Mouse (Mus musculus) common myeloid progenitor, adult 5-6 weeks (primary cell): Measurements from ENCODE around the gene Srcin1. TPM values are rescaled to one million over a fixed set of nuclear protein-coding genes. Genes with fewer than 3 reads are reported as not detected.

ENCODE experiments used
- ATAC-seq: replicated peaks from 2 replicates; pipeline ENCODE4 v1.8.0; 2016; ENCODE audit warnings: low read depth, mild to moderate bottlenecking, moderate TSS enrichment, inconsistent platforms; ENCODE audit not compliant: poor library complexity, severe bottlenecking
- total RNA-seq: library from RNA; stranded (forward); fragments of 200-1000, 187-1606 nt; gene quantifications from 2 replicates; pipeline ENCODE4 v1.2.3, GENCODE M21; 2017

Gene Srcin1
- total RNA-seq, 1 experiment from 2014 or later = not detected

DNA sequence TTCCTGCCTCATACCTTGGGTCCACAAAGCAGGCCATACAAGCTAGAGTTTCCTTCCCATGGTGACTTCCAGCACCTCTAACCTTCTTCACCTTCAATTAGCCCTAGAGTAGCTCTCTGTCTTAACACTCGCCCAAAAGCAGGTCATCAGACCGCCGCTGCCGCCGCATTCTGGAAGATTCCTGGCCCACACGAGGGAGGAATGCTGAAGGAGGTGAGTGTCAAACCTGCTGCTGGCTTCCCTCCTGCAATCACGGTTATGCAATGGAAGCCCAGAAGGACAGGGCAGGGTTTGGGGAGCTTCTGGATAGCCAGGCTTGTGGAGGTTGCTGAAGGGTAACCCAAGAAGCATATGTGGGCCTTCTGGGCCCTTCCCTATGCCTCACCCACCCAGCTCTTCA lies 8.5 kb upstream of the Srcin1 start:
- ATAC-seq = no peak

DNA sequence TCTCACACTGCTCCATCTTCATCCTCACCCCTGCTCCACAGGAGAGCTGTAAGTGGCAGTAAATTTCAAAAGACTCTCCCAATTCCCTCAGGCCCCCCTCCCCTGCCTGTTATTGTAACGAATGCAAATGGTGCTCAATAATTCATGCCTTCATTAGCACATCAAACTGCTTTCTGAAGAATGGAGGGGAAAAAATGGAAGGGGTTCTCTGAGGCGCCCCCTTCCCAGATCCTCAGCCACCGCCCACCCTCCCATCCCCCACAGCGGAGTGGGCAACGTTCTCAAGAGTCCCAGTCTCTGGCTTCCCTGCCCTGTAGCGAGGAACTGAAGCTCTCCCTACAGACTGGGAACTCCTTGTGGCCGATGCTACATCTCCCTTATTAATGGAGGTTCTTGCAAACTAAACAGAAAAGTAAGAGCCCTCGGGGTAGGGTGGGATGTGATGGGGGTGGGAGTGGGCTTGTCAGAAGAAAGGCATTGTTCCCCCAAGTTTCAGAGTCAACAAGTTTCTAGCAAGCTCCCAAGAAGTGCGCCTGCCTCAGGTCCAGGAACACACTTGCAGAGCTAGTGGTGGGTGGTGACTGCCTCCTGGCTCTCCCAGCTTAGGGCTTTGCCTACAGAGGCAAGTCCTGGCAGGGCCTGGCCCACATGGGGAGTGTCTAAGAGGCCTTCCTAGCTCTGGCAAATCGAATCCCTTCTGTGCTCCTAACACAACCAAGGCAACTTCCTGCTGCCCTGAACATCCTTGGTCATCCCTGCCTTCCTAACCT lies 3.3 kb upstream of the Srcin1 start:
- ATAC-seq = no peak

DNA sequence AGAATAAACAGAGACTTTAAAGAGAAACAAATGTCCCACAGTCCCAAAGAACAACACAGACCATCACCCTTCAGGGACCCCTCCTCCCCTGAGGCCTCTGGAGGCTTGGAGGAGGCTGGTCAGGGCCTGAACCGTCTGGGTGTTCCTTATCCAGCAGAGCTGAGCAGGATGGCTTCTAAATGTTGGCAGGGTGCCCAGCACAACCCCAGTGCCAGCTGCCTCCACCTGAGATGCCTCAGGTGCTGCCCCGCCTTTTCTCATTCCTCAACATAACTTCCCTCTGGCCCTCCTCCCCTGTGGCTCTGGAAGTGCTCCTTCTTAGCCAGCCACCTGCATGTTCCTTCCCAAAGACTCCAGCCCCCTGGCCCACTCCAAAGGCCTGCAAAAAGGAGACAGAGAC lies 2.3 kb upstream of the Srcin1 start:
- ATAC-seq = no peak

DNA sequence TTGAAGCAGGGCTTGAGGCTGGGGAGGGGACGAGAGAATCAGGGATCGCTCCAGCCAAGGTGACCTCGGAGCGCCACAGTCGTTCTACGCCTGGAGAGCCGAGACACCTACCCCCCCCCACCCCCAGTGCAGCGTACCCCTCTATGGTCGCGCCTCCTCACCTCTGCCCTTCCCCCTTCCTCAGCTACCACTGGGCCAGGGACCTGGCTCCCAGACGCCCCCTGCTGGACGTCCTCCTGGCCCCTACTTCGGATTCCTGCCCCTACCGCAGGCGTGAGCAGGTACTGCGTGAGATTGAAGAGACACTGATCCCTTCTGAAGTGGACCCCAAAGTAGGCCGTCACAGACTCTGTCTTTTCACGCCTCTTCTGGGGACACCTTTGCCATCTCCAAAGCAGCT lies 348 bp downstream of the Srcin1 start:
- peak; percentile 81 for ATAC-seq

DNA sequence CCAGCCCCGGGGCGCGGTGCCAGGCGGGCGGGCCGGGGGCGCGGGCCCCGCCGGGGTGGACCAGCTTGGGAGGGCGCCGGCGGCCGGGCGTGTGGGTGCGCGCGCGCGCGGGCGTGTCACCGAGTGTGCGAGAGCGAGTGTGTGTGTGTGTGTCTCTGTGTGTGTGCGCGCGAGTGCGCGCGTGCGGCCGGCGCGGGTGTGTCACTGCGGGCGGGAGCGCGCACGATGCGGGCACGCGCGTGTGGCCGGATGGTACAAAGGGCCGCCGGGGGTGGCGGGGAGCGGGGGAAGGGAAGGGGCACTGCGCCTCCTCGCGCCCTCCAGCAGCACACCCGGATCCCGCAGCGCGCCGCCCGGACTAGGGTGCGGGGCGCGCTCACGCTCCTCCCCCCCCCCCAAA lies 911 bp downstream of the Srcin1 start:
- ATAC-seq = no peak

DNA sequence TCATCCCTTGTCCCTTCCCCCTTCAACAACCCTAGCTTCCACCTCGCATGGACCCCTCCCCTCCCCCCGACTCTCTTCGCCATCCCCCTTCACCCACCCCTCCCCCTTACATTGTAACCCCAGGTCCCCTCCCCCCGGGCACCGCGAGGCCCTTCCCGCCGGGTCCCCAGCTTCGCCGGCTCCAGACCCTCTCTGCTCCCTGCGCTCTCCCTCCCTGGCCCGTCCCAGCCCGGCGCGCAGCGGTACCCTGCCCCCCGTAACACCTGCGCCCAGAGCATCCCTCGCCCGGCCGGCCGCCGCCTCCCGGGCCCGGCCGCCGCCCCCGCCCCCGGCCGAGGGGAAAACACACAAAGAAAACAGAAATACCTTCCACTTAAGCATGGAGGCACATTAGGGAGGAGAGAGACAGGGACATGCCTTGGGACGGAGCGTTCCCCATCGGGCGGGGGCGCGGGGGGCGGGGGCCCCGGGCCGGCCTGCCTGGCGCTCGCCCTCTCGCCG lies 1.4 kb downstream of the Srcin1 start:
- no peak for ATAC-seq

DNA sequence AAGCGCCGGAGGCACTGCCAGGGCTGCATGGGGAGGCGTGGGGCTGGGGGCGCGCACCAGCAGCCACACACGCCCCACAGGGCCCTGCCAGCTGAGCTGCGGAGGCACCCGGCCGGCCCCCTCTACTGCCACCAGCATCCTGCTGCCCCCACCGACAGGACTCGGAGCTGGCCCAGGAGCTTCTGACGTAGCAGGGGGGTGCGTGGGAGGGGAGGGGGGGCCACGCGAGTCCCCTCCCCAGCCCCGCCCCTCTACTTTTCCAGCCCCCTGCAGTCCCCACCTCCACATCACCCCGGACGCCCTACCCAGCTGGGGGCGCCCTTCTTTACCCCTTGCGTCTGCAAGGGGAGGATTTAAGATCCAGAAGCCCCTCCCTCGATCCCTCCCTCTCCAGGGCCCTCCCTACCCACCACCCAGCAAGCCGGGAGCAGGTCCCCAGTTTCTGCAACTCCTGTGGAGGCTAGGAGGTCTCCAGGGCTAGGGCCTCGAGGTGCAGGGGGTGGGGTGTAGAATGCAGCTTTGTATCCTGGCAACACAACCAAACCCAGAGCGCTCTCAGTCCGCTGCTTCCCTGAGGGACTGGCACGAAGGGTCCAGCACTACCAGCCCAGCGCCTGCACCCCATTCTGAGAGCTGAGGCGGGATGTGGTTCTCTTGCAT lies 2.0 kb downstream of the Srcin1 start:
- no peak for ATAC-seq

DNA sequence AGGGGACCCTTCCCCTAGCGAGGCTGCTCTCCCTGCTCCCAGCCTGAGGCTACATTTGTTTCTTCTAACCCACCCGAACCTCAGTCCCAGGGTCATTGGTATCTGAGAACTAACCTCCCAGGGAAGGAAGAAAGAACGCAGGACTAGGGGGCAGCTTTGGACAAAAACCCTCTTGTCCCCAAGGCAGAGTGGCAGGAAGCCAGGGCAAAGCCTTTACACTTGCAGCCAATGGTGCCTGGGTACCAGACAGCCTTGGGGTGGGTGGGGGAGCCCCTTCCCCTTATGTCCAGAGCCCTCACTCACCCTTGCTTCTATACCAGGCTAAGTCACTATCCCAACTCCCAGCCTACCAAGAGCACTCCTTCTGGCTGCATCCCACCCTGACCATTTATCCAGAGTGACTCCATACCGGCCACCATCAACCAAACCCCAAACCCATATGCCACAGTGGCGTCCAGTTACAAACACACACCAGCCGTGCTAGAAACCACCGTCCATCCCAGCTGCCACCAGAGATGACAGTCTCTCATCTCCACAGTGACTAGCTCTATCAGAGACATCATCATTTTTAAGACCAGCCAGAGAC lies 3.0 kb downstream of the Srcin1 start:
- no peak for ATAC-seq

DNA sequence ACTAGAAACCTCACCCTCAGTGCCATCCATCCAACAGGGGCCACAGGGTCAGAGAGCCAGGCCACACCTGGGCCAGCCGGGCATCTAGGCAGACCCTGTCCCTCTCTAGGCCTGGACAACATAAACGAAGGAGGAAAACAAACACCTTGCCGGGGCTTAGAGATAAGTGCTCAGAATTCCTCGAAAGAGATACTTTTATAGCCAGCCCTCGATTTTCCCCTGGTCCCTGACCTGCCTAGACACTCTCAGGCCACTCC lies 4.0 kb downstream of the Srcin1 start:
- no peak for ATAC-seq

DNA sequence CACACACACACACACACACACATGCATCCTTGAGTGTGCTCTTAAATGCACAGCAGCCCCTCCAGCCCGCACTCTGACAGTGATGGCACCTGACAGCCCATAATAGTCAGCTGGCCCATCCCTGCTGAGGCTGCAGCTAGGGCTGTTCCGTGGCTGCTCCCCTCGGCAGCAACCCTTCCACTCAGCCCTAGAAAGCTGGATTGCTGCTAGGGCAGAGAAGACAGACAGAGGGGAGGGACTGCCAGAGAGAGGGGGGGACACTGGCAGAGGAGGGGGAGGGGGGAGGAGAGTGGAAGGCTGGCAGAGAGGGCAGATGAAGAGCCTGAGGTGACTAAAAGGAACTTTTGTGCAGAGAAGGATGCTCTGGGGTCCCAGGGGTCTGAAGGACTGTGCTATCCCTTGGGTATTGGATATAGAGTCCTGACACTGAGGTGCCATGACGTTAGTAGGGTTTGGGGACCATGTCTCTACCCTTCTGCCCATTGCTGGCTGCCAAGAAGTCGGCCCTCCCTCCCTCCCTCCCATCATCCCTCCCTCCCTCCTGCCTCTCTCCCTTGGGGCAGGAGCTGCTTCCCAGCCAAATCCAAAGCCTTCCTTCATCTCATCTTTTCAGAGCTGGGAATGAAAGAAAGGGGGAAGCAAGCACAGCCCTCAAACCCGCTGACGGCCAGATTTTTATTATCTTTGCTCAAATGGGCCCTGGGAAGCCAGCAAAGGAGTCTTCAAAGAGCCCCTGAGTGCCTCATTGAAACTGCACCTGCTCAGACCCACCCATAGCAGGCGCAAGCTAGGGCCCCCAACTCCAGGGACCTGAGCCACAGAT lies 4.5 kb downstream of the Srcin1 start:
- no peak for ATAC-seq

DNA sequence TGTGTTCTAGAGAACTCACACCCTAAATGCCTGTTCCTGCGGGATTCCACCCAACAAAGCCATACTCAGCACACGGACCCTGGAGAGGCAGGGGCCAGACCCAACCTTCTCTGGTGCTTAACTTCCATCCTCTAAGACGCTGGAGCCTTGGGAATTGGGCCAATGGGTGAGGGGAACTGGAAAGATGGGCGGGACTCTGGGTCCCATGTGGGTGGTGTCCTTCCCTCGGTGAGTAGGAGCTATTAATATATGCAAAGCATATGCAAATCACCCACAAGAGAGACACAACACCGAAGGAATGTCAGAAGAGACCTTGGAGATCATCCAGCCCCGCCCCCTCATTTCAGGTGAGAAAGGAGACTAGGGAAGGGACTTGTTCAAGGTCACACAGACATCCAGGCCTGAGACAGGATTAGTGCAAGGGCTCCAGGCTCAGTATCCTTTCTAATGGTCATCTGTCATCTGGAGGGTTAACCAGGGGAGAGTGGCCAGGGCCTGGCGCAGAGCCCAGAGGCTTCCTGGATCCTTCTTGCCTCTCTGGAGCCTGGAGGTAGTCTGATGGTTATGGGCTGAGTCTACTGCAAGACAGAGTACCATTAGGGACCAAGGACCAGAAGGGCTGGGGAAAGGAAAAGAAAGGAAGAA lies 5.4 kb downstream of the Srcin1 start:
- no peak for ATAC-seq

DNA sequence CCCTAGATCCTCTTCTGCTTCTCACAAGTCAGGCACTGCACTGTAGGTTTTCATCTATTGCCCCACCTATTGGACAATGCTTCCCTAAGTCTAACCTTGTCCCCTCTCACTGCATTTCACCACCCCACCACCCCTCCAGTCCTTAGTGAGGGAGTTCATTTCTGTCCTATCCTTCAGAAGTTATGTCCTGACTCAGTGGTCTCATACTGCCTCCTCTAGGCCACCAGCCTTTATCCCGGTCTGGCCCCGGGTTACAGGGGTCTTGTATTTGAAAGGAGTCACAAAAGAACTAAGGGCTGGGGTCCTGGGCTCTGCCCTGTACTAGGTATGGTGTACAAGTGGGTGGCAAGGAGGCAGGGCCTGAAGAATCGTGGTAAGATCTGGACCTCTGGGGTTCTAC lies 6.2 kb downstream of the Srcin1 start:
- ATAC-seq = no peak

DNA sequence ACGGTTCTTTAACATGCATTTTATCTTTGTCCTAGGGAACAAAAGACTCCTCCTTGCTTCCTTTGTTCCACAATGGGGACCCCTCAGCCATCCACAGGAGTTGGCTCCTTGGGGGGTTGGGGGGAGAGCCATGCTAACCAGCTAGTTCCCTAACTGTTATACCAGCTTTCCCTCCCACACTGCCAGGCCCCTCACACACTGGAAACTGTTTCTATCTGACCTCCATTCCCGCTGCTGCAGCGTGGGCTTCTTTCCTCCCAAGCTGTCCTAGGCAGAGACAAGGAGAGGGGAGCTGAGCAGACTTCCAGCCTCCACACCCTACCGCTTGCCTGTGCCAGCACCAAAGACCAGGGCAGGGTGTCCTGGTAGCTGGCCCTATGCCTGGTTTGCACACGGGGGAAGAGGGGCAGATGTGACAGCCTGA lies 6.7 kb downstream of the Srcin1 start:
- ATAC-seq = no peak

DNA sequence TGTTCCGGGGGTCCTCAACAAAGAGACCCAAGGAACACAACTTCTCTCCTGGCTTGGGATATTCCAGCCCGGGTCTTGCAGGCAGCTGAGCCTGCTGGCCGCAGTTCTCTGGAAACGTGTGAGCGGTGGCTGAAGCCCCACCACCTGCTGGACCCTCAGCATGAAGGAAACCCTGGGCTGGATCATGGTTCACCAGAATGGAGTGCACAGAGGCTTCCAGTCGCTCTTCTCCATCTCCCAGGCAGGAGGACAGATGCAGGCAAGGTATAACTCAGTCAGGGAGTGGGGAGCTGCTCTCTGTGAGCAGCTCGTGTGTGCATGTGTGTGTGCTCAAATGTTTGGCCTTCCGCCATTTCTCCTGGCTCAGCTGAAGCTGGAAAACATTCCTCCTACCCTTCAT lies 7.3 kb downstream of the Srcin1 start:
- ATAC-seq = peak; percentile 94

DNA sequence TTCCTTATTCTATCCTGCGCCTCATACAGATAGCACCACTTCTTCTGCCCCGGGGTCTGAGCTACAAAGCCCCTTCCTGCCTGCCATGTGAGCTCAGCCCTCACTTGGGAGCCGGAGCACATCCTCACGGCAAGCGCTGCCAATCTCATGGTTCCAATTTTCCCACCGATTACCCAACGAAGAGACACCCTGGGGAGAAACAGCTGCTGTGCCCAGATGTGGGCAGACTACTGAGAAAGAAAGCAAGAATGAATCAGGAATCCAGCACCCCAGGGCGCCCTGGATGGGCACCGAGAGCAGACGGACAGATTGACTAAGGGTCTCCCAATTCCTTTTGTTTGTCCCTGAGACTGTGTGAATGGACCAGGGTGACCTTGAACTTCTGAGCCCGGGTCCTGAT lies 8.5 kb downstream of the Srcin1 start:
- ATAC-seq = no peak

DNA sequence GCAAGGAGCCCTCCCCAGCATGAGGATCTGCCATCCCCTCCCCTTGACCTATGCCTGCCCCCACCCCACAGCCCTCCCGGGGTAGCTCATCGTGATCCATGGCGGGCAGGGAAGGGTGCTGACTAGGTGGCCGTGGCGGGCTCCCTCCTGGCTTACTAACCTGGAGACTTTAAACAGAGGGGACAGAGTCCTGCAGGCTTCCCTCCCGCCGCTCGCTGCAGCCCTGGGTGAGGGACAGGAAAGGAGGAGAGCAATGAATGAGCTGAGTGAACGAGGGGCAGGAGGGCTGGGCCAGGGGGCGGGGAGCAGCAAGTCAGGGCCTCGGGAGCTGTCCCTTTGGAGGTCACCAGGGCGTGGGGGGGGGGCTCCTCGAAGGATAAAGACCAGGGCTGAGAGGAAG lies 9.4 kb downstream of the Srcin1 start:
- ATAC-seq = no peak

DNA sequence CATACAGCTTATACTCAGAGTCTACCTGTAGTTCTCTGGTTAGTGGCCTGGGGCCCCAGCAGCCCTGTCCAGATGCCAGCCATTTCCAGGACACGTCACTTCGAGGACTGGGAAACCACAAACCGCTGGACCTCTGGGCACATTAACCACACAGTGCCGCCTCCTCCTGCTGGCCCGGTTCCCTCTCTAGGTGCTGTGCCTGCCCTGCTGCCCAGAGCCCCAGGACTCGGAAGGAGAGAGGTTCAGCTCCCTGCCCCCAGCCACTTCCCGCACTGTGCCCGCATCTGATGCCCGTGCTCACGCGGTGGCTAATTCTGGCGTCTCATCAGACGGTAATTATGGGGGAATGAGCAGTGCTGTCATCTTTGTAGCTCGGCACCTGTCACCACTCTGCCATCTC lies 12.3 kb downstream of the Srcin1 start:
- peak; percentile 55 for ATAC-seq

DNA sequence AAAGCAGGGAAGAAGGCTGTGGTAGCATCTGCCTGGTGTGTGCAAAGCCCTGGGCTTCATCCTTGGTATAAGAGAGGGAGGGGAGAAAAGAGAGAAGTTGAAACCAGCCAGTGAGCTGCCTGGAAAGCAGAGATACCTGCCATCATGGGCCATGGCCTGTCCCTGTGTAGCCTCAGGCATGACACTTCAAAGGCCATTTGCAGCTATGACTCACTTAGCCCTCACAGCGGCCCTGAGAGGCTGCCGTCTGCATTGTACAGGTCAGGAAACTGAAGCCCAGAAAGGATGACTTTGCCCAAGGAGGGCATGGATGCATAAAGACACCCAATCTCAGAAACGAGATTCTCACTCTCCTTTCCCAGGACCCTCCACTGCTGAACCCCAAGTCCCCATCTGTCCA lies 13.4 kb downstream of the Srcin1 start:
- no peak for ATAC-seq

DNA sequence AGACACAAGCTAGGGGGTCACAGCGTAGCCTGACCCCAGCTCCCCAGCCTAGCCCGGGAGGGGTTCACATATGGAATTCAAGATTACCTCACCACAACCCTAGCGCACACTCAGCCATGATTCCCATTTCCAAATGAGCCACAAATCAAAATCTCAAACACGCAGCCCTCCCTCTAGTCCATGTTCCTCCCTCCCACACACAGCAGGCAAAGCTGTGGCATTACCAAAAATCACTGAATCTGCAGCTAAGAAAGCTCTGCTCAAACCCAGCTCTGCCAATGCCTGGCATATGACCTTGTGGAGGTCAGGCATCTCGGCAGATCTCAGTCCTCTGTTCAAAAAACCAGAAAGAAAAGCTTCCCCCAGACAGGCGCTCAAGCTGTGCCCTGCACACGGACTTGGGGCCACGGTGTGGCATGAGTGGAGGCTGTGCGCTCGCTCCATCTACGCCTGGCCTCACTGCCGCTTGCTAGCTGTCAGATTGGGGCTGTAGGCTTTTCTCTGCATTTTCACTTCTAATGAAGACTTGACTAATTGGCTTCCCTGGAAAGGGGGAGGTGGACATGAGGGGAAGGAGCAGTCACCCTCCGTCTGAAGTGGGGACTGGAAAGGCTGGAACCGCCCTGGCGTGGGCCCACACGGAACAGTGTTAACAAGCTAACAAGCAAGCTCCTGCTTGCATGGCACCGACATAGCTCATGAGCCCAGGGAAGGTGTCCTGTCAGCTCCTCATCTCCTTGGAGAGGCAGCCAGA lies 15.6 kb downstream of the Srcin1 start:
- no peak for ATAC-seq

DNA sequence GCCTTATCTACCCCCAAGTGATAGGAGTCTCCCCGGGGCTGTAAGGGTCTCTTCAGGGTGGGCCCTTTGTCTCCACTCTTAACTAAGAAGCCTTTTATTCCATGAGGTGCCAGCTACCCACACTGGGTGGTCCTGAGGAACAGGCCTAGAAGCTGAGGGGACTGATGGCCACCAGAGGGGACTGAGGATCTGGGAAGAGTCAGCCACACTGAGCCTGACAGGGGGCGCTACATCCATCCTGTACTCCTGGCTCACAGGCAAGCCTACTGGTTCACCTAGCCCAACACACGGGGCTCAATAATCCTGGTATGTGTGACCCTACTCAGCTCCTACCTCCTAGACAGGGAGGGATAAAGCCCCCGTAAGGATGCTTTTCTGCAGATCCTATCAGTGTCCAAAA lies 16.4 kb downstream of the Srcin1 start:
- ATAC-seq = no peak
